In genomic region chr12:51593229-51594029, GRCm38 (mm10) we compare ENCODE assay signal across 8 mouse cellular contexts. TPM values are rescaled to one million over a fixed set of nuclear protein-coding genes. Genes with fewer than 3 reads are reported as not detected.
DNase-seq lines count a peak whose midpoint lies in the region; ATAC-seq lines count a peak whose summit lies in the region.

TSS of gene Coch (plus strand) at chr12:51593341.

- H3K9me3 ChIP-seq in kidney, embryonic 16.5 days (ENCODE audit: low read length), result 0 out of 2 replicates have a peak, but pooled peaks cover 4% of the 10 kb centered on the region
- H3K9me3 ChIP-seq in stomach, embryonic 14.5 days (ENCODE audit: control insufficient read depth, low read depth, low read length), result peaks cover 3% of the 10 kb centered on the region; the same call in 1 of the 2 replicates

- peaks cover 49% of the 10 kb centered on the region for H3K27me3 ChIP-seq in kidney, embryonic 16.5 days (ENCODE audit: insufficient read depth, low read length)
- peaks cover 23% of the 10 kb centered on the region; the same call in 1 of the 2 replicates for H3K27me3 ChIP-seq in stomach, embryonic 14.5 days (ENCODE audit: control insufficient read depth, insufficient read depth, low read length)

- no peaks in the 10 kb centered on the region for H3K36me3 ChIP-seq in kidney, embryonic 16.5 days (ENCODE audit: insufficient read depth, low read length)
- H3K36me3 ChIP-seq in stomach, embryonic 14.5 days (ENCODE audit: control insufficient read depth, insufficient read depth, low read length), result no peaks in the 10 kb centered on the region

- H3K4me1 ChIP-seq in kidney, embryonic 16.5 days (ENCODE audit: insufficient read depth, low read length), result peaks cover 19% of the 10 kb centered on the region
- peaks cover 5% of the 10 kb centered on the region; the same call in 1 of the 2 replicates for H3K4me1 ChIP-seq in stomach, embryonic 14.5 days (ENCODE audit: control insufficient read depth, insufficient read depth, low read length)

- peak within 1 kb of the TSS; percentile 67 for H3K4me3 ChIP-seq in kidney, embryonic 16.5 days (ENCODE audit: low read length)
- H3K4me3 ChIP-seq in stomach, embryonic 14.5 days (ENCODE audit: low read depth, low read length), result peak within 1 kb of the TSS; percentile 60

- peak within 1 kb of the TSS; percentile 62 for H3K9ac ChIP-seq in kidney, embryonic 16.5 days (replicated peaks; ENCODE audit: low read length)
- peak within 1 kb of the TSS; percentile 21; the same call in 1 of the 2 replicates for H3K9ac ChIP-seq in stomach, embryonic 14.5 days (replicated peaks; ENCODE audit: low read depth, low read length)

- peak; percentile 88 for ATAC-seq in kidney, embryonic 16.5 days (ENCODE audit: low FRiP score, low TSS enrichment)
- ATAC-seq in stomach, embryonic 14.5 days (ENCODE audit: insufficient number of reproducible peaks, insufficient read depth, low FRiP score, low read depth), result peak; percentile 75

- DNase-seq in cerebellum, adult 18-20 months, result peak; percentile 8 to 13
- DNase-seq in cerebellum, adult 8-10 months, result no peak
- DNase-seq in thymus, postnatal 14 days, result peak; percentile 5
- DNase-seq in thymus, postnatal 0 days (ENCODE audit: low spot score), result no peak
- DNase-seq in frontal cortex, adult 2 months (ENCODE audit: extremely low spot score in 1 of 2, low spot score in 1 of 2), result no peak
- DNase-seq in mesoderm, embryonic 11.5 days (ENCODE audit: low read depth, low spot score), result peak; percentile 36

- H3K4me2 ChIP-seq in kidney, embryonic 16.5 days (replicated peaks; ENCODE audit: low read depth, low read length), result peak within 1 kb of the TSS; percentile 99
- peak within 1 kb of the TSS; percentile 99 for H3K4me2 ChIP-seq in stomach, embryonic 14.5 days (replicated peaks; ENCODE audit: low read depth, low read length)

- no peak within 1 kb of the TSS for H3K27ac ChIP-seq in kidney, embryonic 16.5 days (ENCODE audit: low read length)
- no peak within 1 kb of the TSS for H3K27ac ChIP-seq in stomach, embryonic 14.5 days (ENCODE audit: low read length)

- 0% methylated on average over 60 of the region's 79 CpGs for WGBS in kidney, embryonic 16.5 days
- under 1% methylated on average over 69 of the region's 79 CpGs for WGBS in stomach, embryonic 14.5 days

RNA-seq across cellular contexts. Expression of gene Coch, which starts in this region (rescaled TPM):
- polyA plus RNA-seq in thymus, postnatal 0 days (2015; fragmentation: Nextera tagmentation; extraction: Ambion mirVana), result 1.3 and 1.6 TPM in 2 replicates
- 22.1 and 25.3 TPM in 2 replicates for polyA plus RNA-seq in frontal cortex, adult 2 months (2012; rRNA removed)
- polyA plus RNA-seq in kidney, embryonic 16.5 days (2015; fragmentation: Nextera tagmentation; extraction: Ambion mirVana), result 1.6 TPM in 2 replicates
- 1.6 TPM in 2 replicates for polyA plus RNA-seq in stomach, embryonic 14.5 days (2014; fragmentation: Nextera tagmentation; extraction: Ambion mirVana)

Comparison
In these comparisons a context has a peak if more than half of its experiments do, and no peak if none do; other contexts are left out.
1. DNase-seq: peak in cerebellum, adult 18-20 months (2 of 2), thymus, postnatal 14 days (single experiment) and mesoderm, embryonic 11.5 days (single experiment); none in cerebellum, adult 8-10 months (single experiment), thymus, postnatal 0 days (single experiment) and frontal cortex, adult 2 months (0 of 2).